Mouse (Mus musculus) heart, adult 2 months (tissue): ENCODE measurements around the gene Ppbp. TPM values are rescaled to one million over a fixed set of nuclear protein-coding genes. Genes with fewer than 3 reads are reported as not detected.

ENCODE experiments used
- DNase-seq, 2 experiments: peaks; one replicate each; pipeline ENCODE4 v3.0.0; 2021
- H3K27ac ChIP-seq: fragments of 200-600 bp; 2 replicates; pipeline ENCODE4 v1.8.1; 2022
- H3K27me3 ChIP-seq: fragments of 200-500 bp; 2 replicates; pipeline ENCODE4 v1.6.1; 2012; ENCODE audit warnings: mild to moderate bottlenecking, low read length, inconsistent platforms, mixed read lengths; ENCODE audit not compliant: control insufficient read depth, insufficient read depth
- H3K36me3 ChIP-seq: fragments of 200-500 bp; 2 replicates; pipeline ENCODE4 v1.6.1; 2012; ENCODE audit warnings: low read length, inconsistent platforms; ENCODE audit not compliant: control insufficient read depth, insufficient read depth
- H3K4me1 ChIP-seq: fragments of 200-500 bp; 2 replicates; pipeline ENCODE4 v1.6.1; 2011; ENCODE audit warnings: low read length; ENCODE audit not compliant: control insufficient read depth, insufficient read depth
- H3K4me3 ChIP-seq: fragments of 200-600 bp; 2 replicates; pipeline ENCODE4 v1.8.1; 2022
- H3K79me2 ChIP-seq: fragments of 200-500 bp; replicated peaks from 2 replicates; pipeline ENCODE4 v1.6.1; 2012; ENCODE audit warnings: mild to moderate bottlenecking, inconsistent platforms, low read length, moderate library complexity, mixed read lengths; ENCODE audit not compliant: control insufficient read depth, insufficient read depth
- H3K9ac ChIP-seq: fragments of 200-500 bp; 2 replicates; pipeline ENCODE4 v1.6.1; 2012; ENCODE audit warnings: low read depth, mild to moderate bottlenecking, control low read depth, inconsistent platforms, low read length, mixed read lengths
- CTCF ChIP-seq: fragments of 200-600 bp; IDR thresholded peaks from 2 replicates; pipeline ENCODE4 v1.8.1; 2022; ENCODE audit warnings: antibody characterized with exemption, mild to moderate bottlenecking, moderate library complexity
- EP300 ChIP-seq: fragments of 200-500 bp; IDR thresholded peaks from 2 replicates; pipeline ENCODE4 v1.6.1; 2011; ENCODE audit warnings: low read depth, low read length, control low read depth; ENCODE audit not compliant: insufficient read depth
- POLR2A ChIP-seq: fragments of 200-500 bp; IDR thresholded peaks from 2 replicates; pipeline ENCODE4 v1.6.1; 2011; ENCODE audit warnings: mild to moderate bottlenecking, low read depth, low read length, control low read depth; ENCODE audit not compliant: insufficient read depth
- WGBS: fragments of 180-500 bp; shearing (Covaris S2); methylation state at CpG from one replicate; pipeline ENCODE4 v1.1.7; 2018; 5-methylcytosine and 5-hydroxymethylcytosine counted together
- intact Hi-C: fragments of 180-260 bp; cut with DNase I; formaldehyde crosslinking; loops from one replicate; pipeline ENCODE4 v1.15.1; 2025
- polyA plus RNA-seq: library from polyadenylated mRNA; depleted of rRNA; stranded (reverse); fragments of >200 nt; gene quantifications from 2 replicates; pipeline ENCODE4 v1.2.3, GENCODE M21; 2012
- total RNA-seq, 2 experiments: library from RNA; stranded (reverse); gene quantifications; 2 replicates each; pipeline ENCODE4 v1.2.3; 2021

The Ppbp gene
- total and polyA plus RNA-seq, 3 experiments: 9.6 to 56.5 (median 27.4) TPM

DNA sequence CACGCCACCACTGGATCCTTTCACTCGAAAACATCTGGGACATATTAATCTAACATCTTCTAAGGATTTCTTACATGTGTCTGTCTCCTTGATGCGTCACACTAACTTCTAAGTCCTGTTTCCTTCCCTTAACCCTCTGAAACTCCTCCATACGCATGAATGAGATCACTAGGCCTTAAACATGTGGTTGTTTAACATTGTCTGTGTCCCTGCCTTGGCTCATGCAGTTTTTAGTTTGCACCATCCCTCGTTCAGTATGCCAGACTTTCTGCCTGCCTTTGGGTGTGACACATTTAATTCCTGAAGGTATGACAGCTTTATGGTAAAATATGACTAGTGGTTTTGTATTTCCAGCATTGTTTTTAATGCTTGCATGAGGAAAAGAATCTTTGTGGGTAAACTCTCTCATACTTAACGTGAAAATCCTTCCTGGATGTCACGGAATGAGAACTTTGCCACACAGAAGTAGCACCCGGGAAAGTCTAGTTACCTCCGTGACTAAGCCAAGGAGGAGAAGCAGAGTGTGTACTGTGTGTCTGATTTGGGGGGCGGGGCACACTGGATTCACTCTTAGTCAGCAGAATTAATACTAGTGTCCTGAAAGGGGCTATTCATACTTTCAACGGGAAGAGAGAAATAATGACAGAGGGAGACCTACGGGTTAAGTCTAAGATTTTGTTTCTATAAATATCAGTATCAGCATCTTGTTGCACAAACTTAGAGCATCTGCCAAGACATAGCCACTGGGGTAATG lies 4.2 kb upstream of the Ppbp start:
- intact Hi-C loops: no loop called here
- TF ChIP-seq CTCF: no peak
- TF ChIP-seq POLR2A: no peak
- no peak for TF ChIP-seq EP300

DNA sequence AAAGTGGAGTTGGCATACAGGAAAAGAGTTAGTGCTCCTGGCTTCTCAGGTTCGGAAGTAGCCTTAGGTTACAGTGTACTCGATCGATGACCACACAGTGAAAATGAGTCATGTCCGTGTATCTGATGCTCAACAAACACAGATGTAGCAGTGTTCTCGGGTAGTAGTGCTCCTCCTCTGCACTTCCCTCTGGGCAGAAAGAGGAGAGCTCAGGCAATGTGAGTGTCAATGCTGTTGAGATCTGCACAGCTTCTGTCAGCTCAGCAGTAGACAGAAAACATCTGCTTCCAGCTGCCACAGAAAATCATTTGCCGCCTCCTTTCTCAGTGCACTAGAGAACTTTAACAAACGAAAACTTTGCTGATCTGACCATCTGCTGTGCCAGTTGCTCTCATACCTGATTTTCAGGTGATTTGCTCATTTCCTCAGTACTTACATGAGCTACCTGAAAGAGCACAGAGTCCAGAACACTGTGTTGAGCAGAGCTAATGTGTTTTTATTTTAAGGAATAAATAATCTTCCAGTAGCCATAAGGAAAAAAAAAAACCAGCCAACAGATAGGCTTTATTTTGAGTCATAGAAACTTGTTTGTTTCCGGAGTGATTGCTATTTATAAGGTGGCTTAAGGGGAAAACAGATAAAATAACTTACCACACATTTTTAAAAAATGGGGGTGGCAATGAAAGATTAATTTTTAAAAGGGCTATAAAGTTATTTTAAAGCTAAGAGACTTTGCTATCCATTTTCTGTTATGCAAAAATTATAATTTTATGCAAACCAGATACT lies 2.3 kb upstream of the Ppbp start:
- intact Hi-C loops: no loop called here
- H3K4me3 ChIP-seq: no peak overlapping the region
- TF ChIP-seq POLR2A (no peak), EP300 (no peak), CTCF (no peak)
- 0 out of 2 replicates have a peak, but pooled peaks cover 1% of the 10 kb centered on the region for H3K4me1 ChIP-seq
- no peak overlapping the region for H3K9ac ChIP-seq
- DNase-seq: no peak
- WGBS: 46% methylated on average over 8 of the region's 8 CpGs
- H3K36me3 ChIP-seq: no peaks in the 10 kb centered on the region
- no peaks in the 10 kb centered on the region for H3K79me2 ChIP-seq
- H3K27me3 ChIP-seq: no peaks in the 10 kb centered on the region
- no peak overlapping the region for H3K27ac ChIP-seq

More for the DNA sequence above, 4.2 kb upstream of the Ppbp start:
- no peaks in the 10 kb centered on the region for H3K36me3 ChIP-seq
- no peaks in the 10 kb centered on the region for H3K79me2 ChIP-seq
- H3K4me1 ChIP-seq: 0 out of 2 replicates have a peak, but pooled peaks cover 1% of the 10 kb centered on the region
- no peak overlapping the region for H3K27ac ChIP-seq
- H3K27me3 ChIP-seq: peaks cover 3% of the 10 kb centered on the region; the same call in 1 of the 2 replicates
- DNase-seq: no peak
- WGBS: 79% methylated on average over 12 of the region's 12 CpGs
- H3K9ac ChIP-seq: no peak overlapping the region
- H3K4me3 ChIP-seq: no peak overlapping the region

DNA sequence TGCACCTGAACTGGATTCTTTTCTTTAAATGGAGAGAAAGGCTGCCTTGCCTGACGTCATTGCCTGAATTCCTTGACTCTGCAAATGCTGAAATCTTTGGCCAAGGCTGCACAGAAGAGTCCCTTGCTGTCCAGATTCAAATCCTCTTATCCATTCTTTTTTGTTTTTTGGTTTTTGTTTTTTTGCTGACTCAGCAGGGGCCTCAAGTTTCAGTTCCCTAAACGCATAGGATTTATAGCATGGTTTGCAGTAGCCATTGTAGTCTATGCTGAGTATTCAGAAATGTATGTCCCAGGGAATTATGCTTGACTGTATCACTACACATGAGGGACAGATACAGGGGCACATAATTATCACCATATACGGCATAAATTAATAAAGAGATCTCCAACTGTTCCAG lies 3.1 kb downstream of the Ppbp start:
- intact Hi-C loops: loop anchor here (5.0 kb wide), 1 partner anchor 116 kb away; no protein-coding TSS in a partner anchor
- Histone ChIP-seq H3K9ac (no peak overlapping the region), H3K79me2 (no peaks in the 10 kb centered on the region), H3K27ac (no peak overlapping the region; the same call in 1 of the 2 replicates), H3K4me3 (no peak overlapping the region), H3K27me3 (no peaks in the 10 kb centered on the region), H3K36me3 (no peaks in the 10 kb centered on the region), H3K4me1 (peaks cover 7% of the 10 kb centered on the region)
- 75% methylated on average over 3 of the region's 3 CpGs for whole genome bisulfite sequencing
- DNase-seq: peak in 1 of 2 experiments; percentile 17
- no peak for TF ChIP-seq POLR2A
- no peak for TF ChIP-seq EP300
- TF ChIP-seq CTCF: no peak

DNA sequence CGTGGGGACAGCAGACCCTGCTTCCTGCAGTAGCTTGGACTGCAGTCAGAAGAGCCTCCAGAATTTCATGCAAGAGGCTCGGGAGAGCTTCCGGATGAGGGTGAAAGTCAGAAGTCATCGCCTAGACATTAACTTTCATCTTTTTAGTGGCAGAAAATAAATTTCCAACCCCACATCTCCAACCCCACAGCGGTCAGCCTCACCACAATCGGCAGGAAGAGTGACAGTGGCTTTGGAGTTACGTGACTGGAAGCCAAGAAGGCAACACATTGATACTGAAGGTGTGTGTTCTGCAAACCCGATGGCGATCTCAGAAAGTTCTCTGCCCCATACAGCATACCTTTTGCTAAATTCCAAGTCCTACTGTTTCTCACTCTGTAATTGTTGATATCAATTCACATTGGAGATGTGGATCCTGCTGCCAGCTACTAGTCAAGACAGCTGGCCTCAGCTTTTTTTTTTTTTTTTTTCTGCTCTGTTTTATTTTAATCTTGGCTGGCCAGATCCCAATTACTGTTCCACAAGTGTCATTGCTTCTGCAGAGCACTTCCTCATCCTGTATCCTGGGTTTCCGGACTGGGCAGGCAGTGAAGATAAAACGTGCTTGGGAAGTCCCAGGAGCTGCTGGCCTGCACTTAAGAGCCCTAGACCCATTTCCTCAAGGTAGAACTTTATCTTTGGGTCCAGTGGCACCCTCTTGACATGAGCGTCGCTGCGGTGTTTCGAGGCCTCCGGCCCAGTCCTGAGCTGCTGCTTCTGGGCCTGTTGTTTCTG lies 3.7 kb downstream of the Ppbp start, which contains the start of gene Pf4:
Gene Pf4, plus strand, starts transcription at position 556 of the 774 bp plus-strand sequence.
- Histone ChIP-seq H3K4me1 (peaks cover 7% of the 10 kb centered on the region), H3K27ac (peak within 1 kb of the TSS; percentile 28; the same call in 1 of the 2 replicates), H3K4me3 (peak within 1 kb of the TSS; percentile 35), H3K79me2 (no peaks in the 10 kb centered on the region), H3K36me3 (no peaks in the 10 kb centered on the region), H3K27me3 (no peaks in the 10 kb centered on the region), H3K9ac (no peak within 1 kb of the TSS)
- intact Hi-C loops: loop anchor here (5.0 kb wide), 1 partner anchor 115 kb away; no protein-coding TSS in a partner anchor
- DNase-seq: peak; percentile 43 to 71
- peak; percentile 51; the same call in 1 of the 2 replicates for TF ChIP-seq EP300
- TF ChIP-seq CTCF: no peak
- TF ChIP-seq POLR2A: peak; percentile 41; the same call in 1 of the 2 replicates
- WGBS: 19% methylated on average over 16 of the region's 16 CpGs

DNA sequence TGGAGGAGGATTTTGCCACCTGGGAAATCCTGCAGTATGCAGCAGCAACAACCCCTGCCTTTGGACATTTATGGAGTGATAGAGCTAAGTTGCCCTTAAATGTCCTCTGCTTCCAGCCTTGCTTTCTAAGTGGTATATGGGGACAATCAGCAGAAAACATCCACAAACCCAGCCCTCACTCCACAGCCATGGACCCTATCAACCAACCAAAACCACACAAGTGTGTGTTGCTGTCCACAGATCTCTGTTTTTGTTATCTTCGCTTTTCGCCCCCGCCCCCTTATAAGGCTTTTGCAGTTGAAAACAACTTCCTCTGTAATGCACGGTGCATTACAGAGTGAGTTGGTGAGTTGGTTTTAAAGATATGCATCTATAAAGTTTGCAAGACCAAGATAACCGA lies 7.2 kb downstream of the Ppbp start:
- H3K4me3 ChIP-seq: no peak overlapping the region
- H3K79me2 ChIP-seq: no peaks in the 10 kb centered on the region
- no peak for DNase-seq
- intact Hi-C loops: no loop called here
- WGBS: 76% methylated on average over 5 of the region's 5 CpGs
- no peak overlapping the region for H3K9ac ChIP-seq
- H3K27ac ChIP-seq: no peak overlapping the region
- peaks cover 5% of the 10 kb centered on the region for H3K4me1 ChIP-seq
- TF ChIP-seq EP300 (no peak), CTCF (no peak), POLR2A (no peak)
- no peaks in the 10 kb centered on the region for H3K27me3 ChIP-seq
- H3K36me3 ChIP-seq: no peaks in the 10 kb centered on the region
